Mouse (Mus musculus) cerebellum, adult 9-11 months (tissue): ENCODE data around the gene Elmod1.
"Not testable (repeated sequence)": the region's sequence is repeated elsewhere in the genome, so short reads cannot be mapped to it uniquely, and the experiment has no call there.

Experiments used
- DNase-seq: peaks from one replicate; pipeline ENCODE4 v3.0.0; 2022

The Elmod1 gene

GRCm38 (mm10) chr9:53975122-53975518 lies at the start of gene Elmod1:
Gene Elmod1, minus strand, starts transcription at chr9:53975301.
- DNase-seq, result peak; percentile 79

GRCm38 (mm10) chr9:54022795-54023194 lies 47.7 kb upstream of the Elmod1 start:
- DNase-seq, result no peak

- DNase-seq, result no peak
Measured at GRCm38 (mm10) chr9:53994528-53994927, 19.4 kb upstream of the Elmod1 start.

DNA sequence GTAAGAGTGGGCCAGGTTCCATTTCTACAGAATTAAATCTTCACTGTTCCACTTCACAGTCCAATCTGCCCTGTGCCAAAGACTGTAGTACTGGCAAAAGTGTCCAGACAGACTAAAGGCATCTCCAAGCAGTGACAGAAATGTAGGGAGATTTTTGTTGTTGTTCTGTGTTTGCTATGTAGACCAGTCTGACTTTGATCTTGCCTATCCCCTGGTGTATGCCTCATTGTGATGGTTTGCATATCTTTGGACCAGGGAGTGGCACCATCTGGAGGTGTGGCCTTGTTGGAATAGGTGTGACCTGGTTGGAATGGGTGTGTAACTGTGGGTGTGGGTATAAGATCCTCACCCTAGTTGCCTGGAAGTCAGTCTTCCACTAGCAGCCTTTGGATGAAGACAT lies 17.5 kb upstream of the Elmod1 start:
- not testable (repeated sequence) for DNase-seq

GRCm38 (mm10) chr9:53990921-53991320 lies 15.8 kb upstream of the Elmod1 start:
- DNase-seq, result no peak

GRCm38 (mm10) chr9:53986972-53987371 lies 11.9 kb upstream of the Elmod1 start:
- DNase-seq, result no peak

DNA sequence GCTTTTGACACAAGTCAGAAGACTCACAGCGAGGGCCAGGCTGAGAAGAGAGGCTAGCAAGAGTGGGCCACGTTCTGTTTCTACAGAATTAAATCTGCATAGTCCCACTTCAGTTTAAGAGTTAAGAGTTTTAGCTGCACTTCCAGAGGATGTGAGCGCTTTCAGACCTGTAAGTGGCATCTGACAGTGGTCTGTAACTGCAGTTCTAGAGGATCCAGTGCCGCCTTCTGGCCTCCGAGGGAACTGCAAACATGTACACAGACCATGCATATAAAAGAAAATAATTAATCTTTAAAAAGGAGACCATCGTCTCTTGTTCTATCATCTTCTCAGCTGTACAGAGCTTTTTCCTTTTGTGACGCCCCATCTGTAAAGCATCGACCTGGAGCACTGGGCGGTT lies 9.8 kb upstream of the Elmod1 start:
- DNase-seq, result no peak

DNA sequence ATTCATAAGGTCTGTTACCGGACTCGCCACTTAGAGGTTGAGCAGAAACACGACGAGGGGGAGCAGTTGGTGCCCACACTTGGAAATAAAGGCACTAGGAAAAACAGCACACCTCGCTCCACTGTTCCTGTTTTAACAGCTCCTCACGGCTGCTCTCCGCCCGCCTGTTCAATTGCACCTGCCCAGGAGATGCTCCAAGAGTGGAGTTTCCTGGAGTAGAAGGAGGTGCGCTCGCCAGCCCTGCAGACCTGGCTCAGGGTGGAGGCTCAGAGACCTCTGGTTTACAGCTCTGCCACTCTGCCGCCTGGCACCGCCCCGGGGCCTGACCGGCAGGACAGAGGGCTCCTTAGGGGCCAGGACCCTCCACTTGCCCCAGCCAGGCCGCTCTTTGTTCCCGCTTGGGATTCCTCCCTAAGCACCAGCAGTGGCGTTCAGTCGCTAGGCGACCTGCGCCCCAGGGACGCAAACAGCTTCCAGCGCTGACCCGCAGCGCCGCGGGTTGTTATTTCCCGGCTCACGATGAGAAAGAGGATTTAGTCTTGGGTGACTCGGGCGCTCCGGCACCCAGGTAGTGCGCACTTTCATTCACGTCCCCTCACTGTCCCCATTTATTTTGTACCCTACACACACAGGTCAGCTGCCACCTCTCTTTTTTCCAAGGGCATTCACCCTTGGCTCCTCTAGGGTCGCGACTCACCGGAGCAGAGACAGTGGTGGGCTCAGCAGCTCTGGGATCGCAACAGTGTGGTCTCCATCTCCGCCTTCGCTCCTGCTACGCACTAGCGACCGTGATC lies 576 bp downstream of the Elmod1 start:
- DNase-seq, result peak; percentile 71

DNA sequence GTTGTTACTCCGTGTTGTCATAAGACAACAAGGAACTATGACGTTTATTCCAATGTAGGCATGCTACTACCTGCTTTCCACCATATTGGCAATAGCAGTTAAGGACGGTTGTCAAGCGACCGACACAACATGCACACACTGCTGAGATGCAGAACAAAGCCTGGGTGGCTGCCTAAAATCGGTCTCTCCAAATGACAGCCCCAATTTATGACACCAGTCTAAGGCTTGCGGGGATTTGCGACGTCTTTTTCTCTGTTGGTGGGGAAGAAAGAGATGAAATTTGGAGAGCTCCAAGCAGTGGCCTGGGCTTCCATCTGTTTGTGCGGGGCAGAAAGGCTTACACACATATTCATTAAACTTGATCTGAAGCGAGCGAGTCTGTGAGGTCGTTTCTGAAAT lies 1.2 kb downstream of the Elmod1 start:
- peak; percentile 51 for DNase-seq

GRCm38 (mm10) chr9:53973241-53973640 lies 1.9 kb downstream of the Elmod1 start:
- peak; percentile 35 for DNase-seq

GRCm38 (mm10) chr9:53972358-53972757 lies 2.7 kb downstream of the Elmod1 start:
- DNase-seq, result no peak

DNA sequence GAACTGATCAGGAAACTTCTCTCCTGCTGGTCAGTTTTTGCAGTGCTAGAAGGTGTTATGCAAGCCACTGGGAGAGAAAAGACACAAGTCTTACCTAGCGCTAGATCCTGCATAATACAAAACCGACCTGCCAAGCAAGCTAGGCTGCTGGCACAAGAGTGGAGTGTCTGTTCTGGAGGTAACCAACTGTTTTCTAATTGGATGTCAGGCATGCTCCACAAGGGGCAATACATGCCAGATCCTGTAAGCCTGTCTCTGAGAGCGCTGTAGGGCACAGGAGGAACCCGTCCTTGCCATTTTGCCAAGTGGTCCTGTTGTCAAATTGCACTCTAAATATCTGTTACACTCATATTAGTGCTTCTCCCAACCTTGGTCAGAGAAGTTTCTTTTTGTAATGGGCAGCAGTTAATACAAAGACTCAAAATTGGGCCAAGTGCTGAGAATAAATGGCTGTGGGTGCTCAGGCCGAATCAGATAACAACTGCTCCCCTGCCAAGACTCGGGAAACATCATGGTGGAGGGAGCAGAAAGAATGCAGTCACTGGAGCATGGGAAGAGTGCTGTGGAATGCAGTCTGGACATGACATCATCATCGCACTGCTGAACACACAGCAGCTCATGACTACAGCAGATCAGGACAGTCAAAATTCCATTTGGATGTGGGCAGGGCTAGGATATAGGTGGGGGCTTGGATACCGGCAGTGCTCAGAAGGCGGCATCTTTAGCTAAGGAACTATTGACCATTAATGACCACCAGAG lies 7.3 kb downstream of the Elmod1 start:
- peak; percentile 90 for DNase-seq

DNA sequence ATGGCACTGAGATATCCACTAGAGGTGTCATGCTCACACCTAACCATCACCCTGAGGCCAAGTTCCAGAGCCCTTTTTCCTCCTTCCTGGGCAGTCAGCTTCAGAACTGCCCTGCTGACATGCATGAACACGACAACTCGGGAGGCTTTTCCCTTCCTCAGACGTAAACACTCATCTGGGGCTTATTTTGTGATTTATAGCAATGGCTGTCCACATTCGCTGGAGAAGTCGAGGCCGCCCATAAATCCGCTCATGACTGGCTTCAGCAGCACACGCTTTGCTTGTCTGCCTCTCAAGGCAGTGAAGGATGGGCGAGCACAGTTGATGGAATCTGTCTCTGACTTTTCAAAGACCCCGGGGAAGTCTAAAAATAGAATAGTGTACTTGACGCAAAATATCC lies 18.1 kb downstream of the Elmod1 start:
- DNase-seq, result no peak

GRCm38 (mm10) chr9:53954853-53955252 lies 20.2 kb downstream of the Elmod1 start:
- DNase-seq, result no peak

- DNase-seq, result no peak
Measured at GRCm38 (mm10) chr9:53947463-53947862, 27.6 kb downstream of the Elmod1 start.

GRCm38 (mm10) chr9:53938555-53938954 lies 36.5 kb downstream of the Elmod1 start:
- DNase-seq, result no peak

DNA sequence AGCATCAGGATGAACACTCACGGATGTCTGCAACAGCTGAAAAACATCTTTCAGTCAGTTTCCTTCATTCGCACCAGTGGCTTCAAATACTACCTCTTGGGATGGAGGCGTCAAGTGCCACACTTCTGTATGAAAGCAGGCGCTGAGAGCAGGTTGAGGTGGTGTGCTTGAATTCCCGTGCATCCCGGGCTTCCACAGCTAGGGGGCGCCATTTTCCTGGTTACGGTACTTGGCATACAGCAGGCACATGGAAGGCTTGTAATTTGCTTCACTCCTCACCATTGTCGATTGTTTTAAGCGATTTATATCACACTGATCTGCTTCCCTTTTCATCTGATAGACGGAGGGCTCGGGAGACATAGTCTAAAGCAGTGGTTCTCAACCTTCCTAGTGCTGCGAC lies 40.9 kb downstream of the Elmod1 start:
- peak; percentile 71 for DNase-seq

DNA sequence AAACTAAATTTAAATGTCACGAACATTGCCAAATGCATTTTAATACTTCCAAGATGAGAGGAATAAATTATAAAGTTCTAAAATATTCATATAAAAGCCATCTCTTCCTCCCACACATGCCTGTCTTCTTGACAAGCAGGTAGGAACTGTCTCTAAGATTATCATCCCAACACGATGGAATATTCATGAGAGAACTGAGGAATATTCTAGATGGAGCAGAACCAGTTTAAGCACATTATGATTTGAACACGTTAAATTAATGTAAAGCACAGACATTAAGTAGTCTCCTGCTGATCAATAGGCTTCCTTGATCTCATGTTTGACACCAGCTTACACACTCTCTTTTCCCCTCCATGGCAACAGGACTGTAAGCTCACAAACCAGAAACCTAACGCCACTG lies 41.7 kb downstream of the Elmod1 start:
- no peak for DNase-seq

- DNase-seq, result no peak
Measured at GRCm38 (mm10) chr9:53930906-53931305, 44.2 kb downstream of the Elmod1 start.

DNA sequence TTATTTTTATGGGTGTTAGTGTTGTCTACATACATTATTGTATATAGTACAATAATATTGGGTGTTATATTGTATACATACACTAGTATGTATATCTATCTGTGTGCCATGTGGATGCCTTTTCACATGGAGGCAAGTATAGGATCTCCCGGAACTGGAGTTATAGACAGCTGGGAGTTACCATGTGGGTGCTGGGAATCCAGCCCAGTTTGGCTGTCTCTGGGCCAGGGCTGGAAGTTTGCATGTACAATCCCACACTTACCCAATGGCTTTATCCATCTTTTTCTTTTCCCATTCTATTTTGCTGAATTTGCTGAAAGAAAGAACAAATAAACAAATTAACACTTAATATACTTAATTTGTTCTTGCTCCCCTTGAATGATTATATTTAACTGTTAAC lies 54.0 kb downstream of the Elmod1 start:
- DNase-seq, result no peak

GRCm38 (mm10) chr9:53915929-53916721 lies 59.0 kb downstream of the Elmod1 start:
- no peak for DNase-seq

DNA sequence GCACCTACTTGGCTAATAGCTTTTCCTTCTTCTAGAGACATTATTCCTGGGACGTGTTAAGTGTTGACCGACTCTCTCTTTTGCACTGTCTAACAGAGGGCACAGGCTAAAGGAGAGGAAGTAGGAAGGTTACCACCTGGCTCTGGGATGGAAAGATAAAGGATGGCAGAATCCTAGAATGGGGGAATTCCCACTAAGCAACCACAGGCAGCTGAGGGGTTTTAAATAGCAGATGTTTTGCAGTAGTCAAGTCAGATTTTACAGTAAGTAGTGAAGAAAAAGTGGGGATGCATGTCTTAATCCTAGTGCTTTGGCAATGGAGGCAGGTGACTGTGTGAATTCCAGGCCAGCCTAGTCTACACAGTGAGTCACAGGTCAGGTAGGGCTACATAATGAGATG lies 64.3 kb downstream of the Elmod1 start:
- no peak for DNase-seq

DNA sequence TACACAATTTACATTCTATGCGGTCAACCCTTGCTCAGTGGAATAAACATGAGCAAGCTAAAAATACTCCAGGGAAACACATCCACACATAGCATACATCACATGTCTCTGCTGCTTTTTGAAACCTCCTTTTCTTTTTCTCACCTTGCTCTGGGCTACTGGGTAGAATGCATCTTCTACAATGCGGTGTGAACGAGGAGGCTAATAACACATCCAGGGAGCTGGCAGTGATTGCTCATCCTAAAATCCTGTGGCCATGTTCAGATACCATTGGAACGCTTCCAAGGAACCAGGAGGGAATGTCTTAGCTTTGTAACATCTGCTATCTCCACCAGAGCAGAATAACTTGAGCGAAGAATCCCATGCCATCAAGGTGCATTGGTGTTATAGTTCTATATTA lies 64.8 kb downstream of the Elmod1 start:
- DNase-seq, result no peak

GRCm38 (mm10) chr9:53906798-53907197 lies 68.3 kb downstream of the Elmod1 start:
- no peak for DNase-seq
